Mouse (Mus musculus) kidney, adult 9 months (tissue): ENCODE measurements at regions not wholly inside any gene's neighbourhood (a gene's known extent, or its start where the extent isn't known, plus 50 kb on each side); places are given as distances from the start of the nearest gene placed in this dataset.

ENCODE experiments used
- DNase-seq: peaks from one replicate; pipeline ENCODE4 v3.0.0; 2022

DNA sequence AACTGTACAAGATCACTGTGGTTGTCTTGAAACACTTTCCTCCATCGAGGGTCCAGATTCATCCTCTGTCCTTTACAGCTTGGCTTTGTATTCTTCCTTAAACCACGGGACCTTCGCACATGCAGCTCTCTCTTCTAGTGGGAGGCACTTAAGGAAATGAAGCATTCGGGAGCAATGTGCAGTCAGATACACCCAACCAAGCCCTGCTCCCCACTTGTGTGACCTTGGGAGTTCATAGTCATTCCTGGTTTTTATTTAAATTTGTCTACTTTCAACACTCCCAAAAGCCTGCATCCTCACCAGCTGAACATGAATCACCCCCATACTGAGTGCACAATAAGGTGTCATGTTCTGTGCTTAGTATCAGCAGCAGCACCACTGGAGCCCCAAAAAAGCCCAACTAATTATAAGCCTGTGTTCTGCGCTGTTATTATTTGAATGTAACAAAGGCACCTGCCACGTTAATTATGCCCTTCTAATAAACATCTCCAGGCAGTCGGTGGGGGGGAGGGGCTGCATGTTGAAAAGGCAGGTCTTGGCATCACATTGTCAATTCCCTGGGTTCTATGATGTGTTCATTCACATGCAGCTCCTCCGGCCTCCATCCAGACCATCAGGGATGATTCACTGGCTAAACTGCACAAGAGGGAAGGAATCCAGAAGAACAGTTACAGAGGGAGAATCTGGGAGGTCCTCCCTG is 524.6 kb downstream of the 1810013L24Rik start:
- DNase-seq = no peak

DNA sequence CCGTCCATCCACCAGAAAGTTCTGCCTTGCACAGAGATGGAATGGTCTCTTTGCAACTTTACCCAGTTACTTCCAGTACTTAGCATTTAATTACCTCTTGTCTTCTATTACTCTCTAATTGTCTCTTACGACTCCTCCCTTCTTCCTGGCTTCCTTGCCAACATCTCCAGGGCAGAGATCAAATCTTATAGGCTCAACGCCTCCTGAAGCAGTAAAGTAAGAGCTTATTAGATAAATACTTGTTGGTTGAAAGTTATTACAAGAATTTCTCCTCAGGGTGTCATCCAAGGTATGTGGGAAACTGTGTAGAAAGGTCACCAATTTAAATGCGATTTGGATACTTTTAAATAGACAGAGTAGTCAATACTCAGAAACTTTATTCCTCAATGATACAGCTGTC is 528.8 kb downstream of the 1810013L24Rik start:
- DNase-seq = no peak

DNA sequence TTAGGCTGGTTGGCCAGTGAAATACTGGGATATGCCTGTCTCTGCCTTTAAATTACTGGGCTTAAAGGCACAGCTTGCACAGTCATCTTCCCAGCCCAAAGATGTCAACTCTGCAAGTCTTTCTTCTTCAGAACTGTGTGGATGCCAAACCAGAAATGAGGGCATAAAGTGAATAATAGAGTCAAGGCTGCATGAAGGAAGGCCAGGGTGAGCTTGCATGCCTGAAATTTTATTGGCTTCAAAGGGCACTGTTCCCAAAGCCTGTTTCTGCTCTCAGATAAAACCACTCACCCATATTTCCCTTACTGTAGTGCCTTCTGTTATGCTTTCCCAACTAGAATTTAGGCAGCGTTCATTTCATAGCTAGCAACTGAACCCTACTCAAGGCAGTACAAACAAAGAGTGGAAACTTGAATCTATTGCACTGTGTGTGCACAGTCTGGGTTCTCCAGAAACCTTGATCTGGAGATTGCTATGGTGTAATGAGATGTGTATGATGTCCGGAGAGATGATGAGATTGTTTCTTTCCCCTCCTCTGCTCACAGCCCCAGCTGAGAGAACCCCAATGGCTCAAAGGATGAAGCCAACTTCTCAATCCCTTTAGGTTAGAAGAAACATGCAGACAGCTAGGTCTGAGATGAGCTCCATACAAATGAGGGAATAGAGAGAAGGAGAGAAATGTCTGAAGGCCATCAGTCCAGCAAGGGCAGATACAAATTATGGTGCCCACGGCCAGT is 529.7 kb downstream of the 1810013L24Rik start:
- DNase-seq = no peak

DNA sequence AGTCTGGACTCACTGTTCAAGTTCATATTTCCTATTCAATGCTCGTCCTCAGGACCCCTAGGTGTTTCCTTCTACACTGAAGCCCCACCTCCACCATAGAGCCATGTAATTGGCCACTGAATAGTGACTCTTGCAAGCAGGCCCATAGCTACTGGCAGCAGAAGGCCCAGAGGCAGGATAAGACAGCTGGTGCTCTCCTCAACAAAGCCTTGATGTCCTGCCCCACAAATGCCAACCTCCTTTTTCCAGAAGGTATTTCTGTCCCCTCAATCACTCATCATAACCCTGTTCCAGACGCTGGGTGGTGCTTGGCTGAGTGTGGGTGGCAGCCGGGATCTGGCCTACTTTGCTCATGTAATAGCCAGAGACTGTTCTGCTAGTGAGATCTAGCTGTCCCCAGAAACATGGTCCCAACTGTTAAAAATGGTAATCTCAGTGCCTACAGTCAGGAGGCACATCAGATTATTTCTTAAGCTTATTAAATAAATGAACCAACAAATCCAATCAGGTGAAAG is 530.9 kb downstream of the 1810013L24Rik start:
- no peak for DNase-seq

GRCm38 (mm10) chr16:9362116-9362515 is 532.2 kb downstream of the 1810013L24Rik start:
- DNase-seq = no peak

GRCm38 (mm10) chr16:9364105-9364504 is 534.2 kb downstream of the 1810013L24Rik start:
- no peak for DNase-seq

DNA sequence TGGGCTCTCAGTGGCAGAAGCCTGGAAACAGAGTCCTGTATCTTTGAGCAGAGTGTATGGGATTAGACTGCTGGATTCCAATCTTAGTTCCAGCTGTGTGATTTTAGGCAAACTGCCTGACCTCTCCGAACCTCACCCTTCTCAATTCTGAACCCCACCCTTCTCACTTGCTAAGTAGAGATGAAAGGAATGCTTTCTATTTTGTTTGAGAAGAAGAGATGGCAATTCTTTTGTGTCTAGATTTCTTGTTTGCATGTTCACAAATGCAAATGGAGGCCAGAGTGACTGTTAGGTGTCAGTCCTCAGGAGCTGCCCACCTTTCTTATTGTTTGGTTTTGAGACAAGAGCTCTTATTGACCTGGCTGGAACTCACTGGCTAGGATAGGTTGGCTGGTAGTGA is 561.1 kb downstream of the 1810013L24Rik start:
- DNase-seq = no peak

- DNase-seq = no peak
These were observed 574.8 kb downstream of the 1810013L24Rik start for GRCm38 (mm10) chr16:9404736-9405135.

GRCm38 (mm10) chr16:9408196-9408595 is 578.3 kb downstream of the 1810013L24Rik start:
- no peak for DNase-seq

GRCm38 (mm10) chr16:9430509-9430908 is 564.9 kb downstream of the Grin2a start:
- no peak for DNase-seq

DNA sequence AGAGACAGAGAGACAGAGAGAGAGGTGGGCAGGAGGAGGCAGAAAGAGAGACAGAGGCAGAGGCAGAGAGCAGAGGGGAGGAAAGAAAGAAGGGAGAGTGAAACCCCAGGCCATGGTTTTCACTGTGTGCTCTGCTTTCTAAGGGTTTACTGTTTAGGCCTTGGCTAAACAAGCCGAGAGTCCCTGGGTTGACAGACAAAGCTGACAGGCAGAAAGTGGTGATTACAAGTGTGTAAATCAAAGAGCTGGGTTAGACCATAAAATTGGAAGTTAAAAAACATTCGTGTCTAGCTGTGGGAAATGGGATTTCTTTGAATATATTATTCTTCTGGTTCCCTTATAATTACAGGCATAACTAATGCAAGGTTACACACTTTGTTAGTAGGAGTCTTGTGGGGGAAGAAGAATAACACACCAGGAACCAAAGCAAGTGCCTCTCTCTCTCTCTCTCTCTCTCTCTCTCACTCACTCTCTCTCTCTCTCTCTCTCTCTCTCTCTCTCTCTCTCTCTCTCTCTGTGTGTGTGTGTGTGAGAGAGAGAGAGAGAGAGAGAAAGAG is 556.0 kb downstream of the Grin2a start:
- no peak for DNase-seq

- DNase-seq = no peak
These were observed 555.5 kb downstream of the Grin2a start for GRCm38 (mm10) chr16:9439891-9440290.

DNA sequence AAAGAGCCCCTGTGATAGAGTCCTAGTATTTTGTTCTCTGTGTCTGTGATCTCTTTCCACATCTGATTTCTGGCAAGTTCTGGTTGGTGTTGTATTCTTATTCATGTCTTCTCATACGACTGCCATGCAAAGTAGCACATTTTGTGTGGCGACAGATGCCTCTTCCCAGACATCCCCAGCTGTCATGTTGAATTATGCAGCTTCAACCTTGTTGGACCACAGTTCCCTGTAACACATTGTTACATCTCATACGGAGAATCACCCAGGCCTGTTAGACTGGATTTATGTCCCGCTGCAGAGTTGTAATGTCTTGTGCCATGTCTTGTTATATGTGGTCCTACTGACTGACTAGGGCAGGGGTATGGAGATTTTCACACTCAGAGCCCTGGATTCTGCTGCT is 543.3 kb downstream of the Grin2a start:
- DNase-seq = no peak

- DNase-seq = no peak
These were observed 537.8 kb downstream of the Grin2a start for GRCm38 (mm10) chr16:9457574-9457973.

- no peak for DNase-seq
These were observed 532.9 kb downstream of the Grin2a start for GRCm38 (mm10) chr16:9462497-9462896.

GRCm38 (mm10) chr16:9469394-9469793 is 526.0 kb downstream of the Grin2a start:
- DNase-seq = no peak

GRCm38 (mm10) chr16:9485291-9485690 is 510.1 kb downstream of the Grin2a start:
- DNase-seq = no peak

DNA sequence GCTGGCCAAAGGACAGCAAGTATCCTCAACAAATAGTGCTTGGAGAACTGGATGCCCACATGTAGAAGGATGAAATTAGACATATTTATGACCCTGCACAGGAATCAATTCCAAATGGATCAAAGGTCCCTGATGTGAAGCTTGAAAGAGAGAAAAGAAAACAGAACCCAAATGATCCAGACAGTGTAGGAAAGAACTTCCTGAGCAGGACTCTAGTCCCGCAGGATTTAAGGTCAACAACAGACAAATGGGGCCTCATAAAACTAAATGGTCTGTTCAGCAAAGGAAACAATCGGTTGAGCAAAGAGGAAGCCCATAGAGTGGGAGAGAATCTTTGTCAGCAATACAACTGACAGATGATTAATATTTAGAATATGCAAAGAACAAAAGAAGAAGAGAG is 497.1 kb downstream of the Grin2a start:
- no peak for DNase-seq

- peak; percentile 2 for DNase-seq
These were observed 493.6 kb downstream of the Grin2a start for GRCm38 (mm10) chr16:9501713-9502112.

- no peak for DNase-seq
These were observed 485.7 kb downstream of the Grin2a start for GRCm38 (mm10) chr16:9509666-9510065.

GRCm38 (mm10) chr16:9514538-9514937 is 480.8 kb downstream of the Grin2a start:
- DNase-seq = no peak
